Mouse (Mus musculus): Measurements from ENCODE around the gene Ush1g. TPM values are rescaled to one million over a fixed set of nuclear protein-coding genes. Genes with fewer than 3 reads are reported as not detected.
A peak's percentile ranks its signal among the peaks of the same experiment; 100 is the strongest.

Gene Ush1g
- polyA plus RNA-seq, 1 experiment from 2014 or later = 0.34 TPM

DNA sequence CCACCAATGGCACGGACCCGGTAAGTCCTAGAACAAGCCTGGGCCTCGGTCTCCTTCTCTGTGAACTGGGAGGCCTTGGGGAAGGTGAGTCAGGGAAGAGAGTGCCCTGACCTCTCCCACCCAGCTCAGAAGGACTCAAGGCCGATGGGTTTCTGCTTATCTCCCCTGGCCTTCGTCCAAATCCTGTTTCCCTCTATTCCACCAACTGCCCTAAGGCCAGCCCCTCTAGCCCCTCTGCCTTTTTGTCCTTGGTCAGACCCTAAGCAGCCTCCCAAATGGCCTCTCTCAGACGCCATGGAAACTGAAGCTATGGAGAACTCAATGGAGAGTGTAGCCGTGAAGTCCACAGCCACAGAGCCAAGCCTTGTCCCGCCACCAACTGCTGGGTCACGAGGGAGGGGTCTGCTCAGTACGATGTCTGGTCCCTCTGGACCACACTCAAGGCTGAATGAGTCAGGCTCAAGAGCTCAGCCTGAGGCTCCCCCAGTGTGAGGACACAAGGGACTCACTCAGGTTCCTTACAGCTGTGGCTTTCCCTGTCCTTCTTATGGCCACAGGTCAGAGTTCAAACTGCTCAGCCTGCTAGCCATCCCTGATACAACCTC is 48.8 kb downstream of the Ush1g start:
- Histone ChIP-seq H3K9me3 (ENCODE audit: control insufficient read depth, low read length) (no peaks in the 10 kb centered on the region), H3K27ac (replicated peaks) (no peak overlapping the region), H3K9ac (ENCODE audit: low read length) (no peak overlapping the region), H3K4me1 (replicated peaks; ENCODE audit: control insufficient read depth, insufficient read depth) (peaks cover 3% of the 10 kb centered on the region; the same call in 1 of the 2 replicates), H3K36me3 (ENCODE audit: control insufficient read depth, insufficient read depth, low read length) (no peaks in the 10 kb centered on the region), H3K27me3 (ENCODE audit: control insufficient read depth, insufficient read depth, low read length) (no peaks in the 10 kb centered on the region; the same call in 1 of the 2 replicates), H3K4me2 (replicated peaks; ENCODE audit: low read depth) (no peak overlapping the region), H3K4me3 (ENCODE audit: low read depth, low read length) (no peak overlapping the region)
- 76% methylated on average over 10 of the region's 10 CpGs for WGBS
- ATAC-seq (ENCODE audit: low FRiP score, low TSS enrichment) (no peak), DNase-seq (ENCODE audit: low spot score) (no peak)
- TF ChIP-seq CTCF (IDR thresholded peaks at IDR 0.05; ENCODE audit: low read depth) = no peak
- no peak for TF ChIP-seq EP300 (optimal IDR thresholded peaks at IDR 0.05)

DNA sequence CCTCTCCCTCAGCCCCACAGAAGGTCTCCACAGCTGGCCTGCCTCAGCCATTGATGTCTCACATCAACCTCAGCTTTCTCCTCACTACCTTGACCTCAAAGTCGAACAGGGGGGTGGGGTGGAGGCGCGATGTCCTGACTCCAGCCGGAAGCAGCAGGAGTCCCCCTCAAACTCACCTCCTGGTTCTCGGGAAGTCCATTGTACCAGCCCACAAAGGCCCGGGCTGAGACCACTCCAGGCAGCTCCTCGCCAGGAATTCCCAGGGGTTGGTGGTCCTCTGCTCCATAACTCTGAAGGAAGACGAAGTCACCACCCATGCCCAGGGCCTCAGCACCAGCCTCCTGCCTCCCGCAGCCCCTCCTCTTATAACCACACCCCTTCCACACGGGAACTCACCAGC is 50.4 kb downstream of the Ush1g start:
- DNase-seq (ENCODE audit: low spot score) = no peak
- TF ChIP-seq EP300 (optimal IDR thresholded peaks at IDR 0.05) = no peak
- no peak for TF ChIP-seq CTCF (IDR thresholded peaks at IDR 0.05; ENCODE audit: low read depth)
- ATAC-seq (ENCODE audit: low FRiP score, low TSS enrichment) = no peak
- no peak overlapping the region for H3K9ac ChIP-seq (ENCODE audit: low read length)
- H3K27me3 ChIP-seq (ENCODE audit: control insufficient read depth, insufficient read depth, low read length) = peaks cover 2% of the 10 kb centered on the region; the same call in 1 of the 2 replicates
- H3K4me1 ChIP-seq (replicated peaks; ENCODE audit: control insufficient read depth, insufficient read depth) = no peaks in the 10 kb centered on the region
- no peak overlapping the region for H3K4me3 ChIP-seq (ENCODE audit: low read depth, low read length)
- WGBS = 73% methylated on average over 10 of the region's 10 CpGs
- H3K4me2 ChIP-seq (replicated peaks; ENCODE audit: low read depth) = no peak overlapping the region
- H3K27ac ChIP-seq (replicated peaks) = no peak overlapping the region
- H3K9me3 ChIP-seq (ENCODE audit: control insufficient read depth, low read length) = no peaks in the 10 kb centered on the region
- H3K36me3 ChIP-seq (ENCODE audit: control insufficient read depth, insufficient read depth, low read length) = no peaks in the 10 kb centered on the region

DNA sequence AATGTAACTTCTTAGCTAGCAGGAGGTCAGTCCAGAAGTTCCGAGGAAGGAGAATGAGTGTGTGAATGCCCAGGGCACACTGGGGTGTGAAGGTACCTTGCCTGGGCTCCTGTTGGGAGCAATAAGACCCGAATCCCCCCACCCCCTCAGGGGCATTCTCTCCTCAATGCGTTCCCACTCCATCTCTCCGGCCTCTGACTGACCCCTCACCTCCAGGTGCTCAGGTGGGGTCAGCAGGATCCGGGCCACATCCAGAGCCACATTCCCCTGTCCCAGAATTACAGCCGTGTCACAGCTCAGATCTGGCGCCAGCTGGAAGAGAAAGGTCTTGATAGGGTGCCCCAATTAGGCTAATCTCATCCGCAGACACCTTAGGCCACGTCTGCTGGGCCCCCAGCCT is 50.8 kb downstream of the Ush1g start:
- DNase-seq (ENCODE audit: low spot score) (no peak), ATAC-seq (ENCODE audit: low FRiP score, low TSS enrichment) (no peak)
- H3K9me3 ChIP-seq (ENCODE audit: control insufficient read depth, low read length) = no peaks in the 10 kb centered on the region
- H3K4me3 ChIP-seq (ENCODE audit: low read depth, low read length) = no peak overlapping the region
- no peak overlapping the region for H3K4me2 ChIP-seq (replicated peaks; ENCODE audit: low read depth)
- no peaks in the 10 kb centered on the region for H3K4me1 ChIP-seq (replicated peaks; ENCODE audit: control insufficient read depth, insufficient read depth)
- peaks cover 4% of the 10 kb centered on the region; the same call in 1 of the 2 replicates for H3K27me3 ChIP-seq (ENCODE audit: control insufficient read depth, insufficient read depth, low read length)
- H3K36me3 ChIP-seq (ENCODE audit: control insufficient read depth, insufficient read depth, low read length) = no peaks in the 10 kb centered on the region
- TF ChIP-seq EP300 (optimal IDR thresholded peaks at IDR 0.05) = no peak
- no peak for TF ChIP-seq CTCF (IDR thresholded peaks at IDR 0.05; ENCODE audit: low read depth)
- no peak overlapping the region for H3K27ac ChIP-seq (replicated peaks)
- WGBS = 81% methylated on average over 9 of the region's 9 CpGs
- H3K9ac ChIP-seq (ENCODE audit: low read length) = no peak overlapping the region

DNA sequence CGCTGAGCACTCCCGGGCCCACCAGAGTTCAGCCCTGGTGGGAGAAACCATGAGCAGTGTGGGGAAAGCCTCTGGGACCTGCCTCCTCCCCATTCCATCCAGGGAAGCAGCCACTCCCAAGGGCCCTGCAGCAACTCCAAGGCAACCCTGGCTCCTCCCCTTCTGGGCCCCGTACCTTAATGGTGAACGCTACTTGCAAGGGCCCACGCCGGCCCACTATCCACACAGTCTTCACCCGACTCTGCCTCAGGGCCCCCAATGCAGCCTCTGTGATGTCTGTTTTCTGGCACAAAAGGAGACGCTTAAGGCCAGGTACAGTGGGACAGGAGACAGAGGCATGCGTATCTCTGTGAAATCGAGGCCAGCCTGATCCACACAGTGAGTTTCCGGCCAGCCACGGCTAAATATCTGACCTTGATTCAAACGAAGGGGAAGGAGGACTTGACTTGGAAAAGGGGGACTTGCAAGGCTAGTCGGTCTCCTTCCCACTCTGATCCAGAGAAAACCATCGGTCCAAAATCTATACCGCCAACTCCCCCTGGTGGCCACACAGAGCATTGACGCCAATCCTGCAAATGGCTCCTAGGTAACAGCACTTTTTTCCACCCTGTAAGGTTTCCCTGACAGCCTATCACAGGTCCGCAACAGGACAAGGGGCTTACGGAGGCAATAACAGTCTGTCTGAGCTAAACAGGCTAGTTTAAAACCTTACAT is 51.5 kb downstream of the Ush1g start:
- Histone ChIP-seq H3K9ac (ENCODE audit: low read length) (no peak overlapping the region), H3K27me3 (ENCODE audit: control insufficient read depth, insufficient read depth, low read length) (peaks cover 11% of the 10 kb centered on the region; the same call in 1 of the 2 replicates), H3K9me3 (ENCODE audit: control insufficient read depth, low read length) (no peaks in the 10 kb centered on the region), H3K4me3 (ENCODE audit: low read depth, low read length) (no peak overlapping the region), H3K27ac (replicated peaks) (no peak overlapping the region), H3K4me2 (replicated peaks; ENCODE audit: low read depth) (no peak overlapping the region; the same call in 1 of the 2 replicates), H3K36me3 (ENCODE audit: control insufficient read depth, insufficient read depth, low read length) (no peaks in the 10 kb centered on the region), H3K4me1 (replicated peaks; ENCODE audit: control insufficient read depth, insufficient read depth) (no peaks in the 10 kb centered on the region)
- DNase-seq (ENCODE audit: low spot score) (peak; percentile 80), ATAC-seq (ENCODE audit: low FRiP score, low TSS enrichment) (peak; percentile 23; the same call in 1 of the 2 replicates)
- TF ChIP-seq EP300 (optimal IDR thresholded peaks at IDR 0.05) (no peak), CTCF (IDR thresholded peaks at IDR 0.05; ENCODE audit: low read depth) (peak; percentile 95)
- WGBS = 25% methylated on average over 19 of the region's 19 CpGs

DNA sequence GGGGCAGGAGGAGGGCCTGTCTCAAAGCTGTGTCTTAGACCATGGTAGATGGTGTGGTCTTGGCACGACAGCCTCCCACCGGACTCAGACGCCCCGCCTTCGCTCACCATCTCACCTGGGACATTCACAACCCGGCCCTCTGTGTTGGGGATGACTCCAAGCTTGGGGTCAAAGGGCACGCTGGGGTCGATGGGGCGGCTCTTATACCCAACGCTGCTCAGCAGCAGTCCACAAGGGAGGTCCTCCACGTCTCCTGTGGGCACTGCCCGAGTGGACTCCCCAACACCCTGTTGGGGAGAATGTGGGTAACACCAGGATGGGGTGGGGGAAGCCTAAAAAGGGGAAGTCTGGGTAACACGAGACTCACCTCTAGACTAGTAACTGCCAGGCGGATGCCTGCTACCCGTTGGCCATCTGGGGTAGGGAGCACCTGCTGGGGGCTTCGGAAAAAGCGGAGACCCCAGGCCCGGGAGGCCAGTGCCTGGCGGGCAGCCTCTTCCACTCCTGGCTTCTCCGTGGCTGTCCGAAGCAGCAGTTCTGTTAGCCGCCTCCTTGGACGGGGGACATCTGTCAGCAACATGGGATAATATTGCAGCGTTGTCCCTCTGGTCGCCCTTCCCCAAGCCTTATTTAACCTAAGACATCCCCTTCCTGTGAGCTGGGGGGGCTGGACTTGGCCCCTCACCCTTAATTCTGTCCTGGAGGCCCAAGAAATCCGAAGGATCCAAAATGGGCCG is 52.3 kb downstream of the Ush1g start:
- no peaks in the 10 kb centered on the region for H3K4me1 ChIP-seq (replicated peaks; ENCODE audit: control insufficient read depth, insufficient read depth)
- no peak for DNase-seq (ENCODE audit: low spot score)
- ATAC-seq (ENCODE audit: low FRiP score, low TSS enrichment) = no peak
- H3K27ac ChIP-seq (replicated peaks) = no peak overlapping the region
- WGBS = 86% methylated on average over 27 of the region's 27 CpGs
- peaks cover 15% of the 10 kb centered on the region for H3K27me3 ChIP-seq (ENCODE audit: control insufficient read depth, insufficient read depth, low read length)
- TF ChIP-seq EP300 (optimal IDR thresholded peaks at IDR 0.05) (no peak), CTCF (IDR thresholded peaks at IDR 0.05; ENCODE audit: low read depth) (no peak)
- H3K36me3 ChIP-seq (ENCODE audit: control insufficient read depth, insufficient read depth, low read length) = no peaks in the 10 kb centered on the region
- no peaks in the 10 kb centered on the region for H3K9me3 ChIP-seq (ENCODE audit: control insufficient read depth, low read length)
- no peak overlapping the region for H3K9ac ChIP-seq (ENCODE audit: low read length)
- no peak overlapping the region for H3K4me2 ChIP-seq (replicated peaks; ENCODE audit: low read depth)
- no peak overlapping the region for H3K4me3 ChIP-seq (ENCODE audit: low read depth, low read length)

All from stomach, postnatal 0 days (tissue).